Mouse (Mus musculus): ENCODE measurements around the gene Pdpk1. TPM values are rescaled to one million over a fixed set of nuclear protein-coding genes. Genes with fewer than 3 reads are reported as not detected.

Gene Pdpk1
- polyA plus RNA-seq, 1 experiment from 2014 or later, result 46.9 TPM

DNA sequence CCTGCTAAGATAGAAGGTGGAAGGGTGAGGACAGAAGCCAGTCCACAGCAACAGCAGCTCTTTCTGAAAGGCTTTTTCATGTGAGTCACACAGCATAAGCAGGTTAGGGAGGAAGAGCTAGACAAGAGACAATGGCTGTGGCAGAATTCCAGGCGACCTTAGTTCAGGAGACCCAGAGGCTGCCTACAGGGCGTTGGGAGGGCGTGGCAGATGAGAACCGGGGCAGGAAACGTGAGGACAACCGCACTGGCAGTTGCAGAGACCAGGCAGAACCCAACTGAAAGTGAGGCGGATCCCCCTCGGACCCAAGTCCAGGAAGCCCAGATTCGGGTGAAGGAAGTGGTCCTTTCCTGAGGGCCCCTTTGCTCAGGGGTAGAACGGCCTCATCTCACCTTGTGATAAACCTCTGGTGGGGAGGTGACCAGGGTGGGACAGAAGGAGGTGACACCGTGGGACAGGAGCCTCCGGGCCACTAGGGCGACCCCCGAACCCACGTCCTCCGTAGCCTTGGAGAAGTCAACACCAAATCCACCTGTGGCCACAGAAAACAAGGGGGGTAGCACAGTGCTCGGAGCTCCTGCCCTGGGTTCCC is 12.0 kb upstream of the Pdpk1 start:
- Histone ChIP-seq H3K9me3 (replicated peaks) (no peaks in the 10 kb centered on the region), H3K4me1 (replicated peaks) (peaks cover 31% of the 10 kb centered on the region), H3K27ac (ENCODE audit: poor library complexity, severe bottlenecking) (peak overlapping the region; percentile 91; the same call in 1 of the 2 replicates), H3K36me3 (peaks cover 32% of the 10 kb centered on the region), H3K4me2 (peak overlapping the region; percentile 100), H3K9ac (peak overlapping the region; percentile 90), H3K4me3 (peak overlapping the region; percentile 95), H3K27me3 (replicated peaks) (no peaks in the 10 kb centered on the region)
- ATAC-seq (ENCODE audit: insufficient number of reproducible peaks, low FRiP score), result no peak; the same call in none of the 2 replicates
- 12% methylated on average over 17 of the region's 17 CpGs for WGBS

GRCm38 (mm10) chr17:24161466-24161865 is 10.7 kb upstream of the Pdpk1 start:
- no peak overlapping the region for H3K9ac ChIP-seq
- no peak overlapping the region for H3K4me2 ChIP-seq
- H3K4me3 ChIP-seq, result no peak overlapping the region
- no peak for ATAC-seq (ENCODE audit: insufficient number of reproducible peaks, low FRiP score)
- peaks cover 25% of the 10 kb centered on the region for H3K4me1 ChIP-seq (replicated peaks)
- no peak overlapping the region for H3K27ac ChIP-seq (ENCODE audit: poor library complexity, severe bottlenecking)
- peaks cover 29% of the 10 kb centered on the region for H3K36me3 ChIP-seq
- no peaks in the 10 kb centered on the region for H3K9me3 ChIP-seq (replicated peaks)
- WGBS, result 71% methylated on average over 5 of the region's 5 CpGs
- H3K27me3 ChIP-seq (replicated peaks), result no peaks in the 10 kb centered on the region

GRCm38 (mm10) chr17:24157526-24157925 is 6.8 kb upstream of the Pdpk1 start:
- ATAC-seq (ENCODE audit: insufficient number of reproducible peaks, low FRiP score), result no peak
- H3K36me3 ChIP-seq, result peaks cover 32% of the 10 kb centered on the region; the same call in 1 of the 2 replicates
- H3K9me3 ChIP-seq (replicated peaks), result no peaks in the 10 kb centered on the region
- no peak overlapping the region for H3K9ac ChIP-seq
- H3K27me3 ChIP-seq (replicated peaks), result no peaks in the 10 kb centered on the region
- no peak overlapping the region for H3K4me2 ChIP-seq
- no peak overlapping the region for H3K4me3 ChIP-seq
- no peak overlapping the region for H3K27ac ChIP-seq (ENCODE audit: poor library complexity, severe bottlenecking)
- peaks cover 5% of the 10 kb centered on the region for H3K4me1 ChIP-seq (replicated peaks)
- 92% methylated on average over 4 of the region's 4 CpGs for WGBS

DNA sequence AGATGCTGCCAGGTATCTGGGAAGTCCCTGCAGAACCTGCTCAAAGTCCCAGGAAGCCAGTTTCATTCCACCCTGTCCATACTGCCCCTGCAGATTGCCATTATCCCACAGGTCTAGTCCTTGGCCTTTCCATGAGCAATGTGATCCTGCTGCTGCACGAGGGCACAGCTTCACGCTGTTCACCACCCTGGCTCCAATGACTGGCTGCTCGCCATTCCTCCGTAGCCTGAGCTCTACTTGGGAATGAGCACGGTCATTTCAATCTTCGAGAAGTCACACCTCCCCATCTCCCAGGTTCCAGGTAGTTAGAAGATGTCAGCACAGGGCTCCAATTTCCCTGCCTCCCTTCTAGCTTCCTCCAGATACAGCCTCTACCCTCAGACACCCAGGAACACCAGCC is 6.4 kb upstream of the Pdpk1 start:
- Histone ChIP-seq H3K36me3 (peaks cover 32% of the 10 kb centered on the region; the same call in 1 of the 2 replicates), H3K9me3 (replicated peaks) (no peaks in the 10 kb centered on the region), H3K9ac (no peak overlapping the region), H3K27ac (ENCODE audit: poor library complexity, severe bottlenecking) (no peak overlapping the region), H3K4me3 (no peak overlapping the region), H3K27me3 (replicated peaks) (no peaks in the 10 kb centered on the region), H3K4me1 (replicated peaks) (peaks cover 7% of the 10 kb centered on the region), H3K4me2 (no peak overlapping the region)
- 82% methylated on average over 6 of the region's 6 CpGs for WGBS
- ATAC-seq (ENCODE audit: insufficient number of reproducible peaks, low FRiP score), result no peak

GRCm38 (mm10) chr17:24156394-24156793 is 5.7 kb upstream of the Pdpk1 start:
- 82% methylated on average over 3 of the region's 3 CpGs for WGBS
- no peak overlapping the region for H3K4me3 ChIP-seq
- no peak overlapping the region for H3K27ac ChIP-seq (ENCODE audit: poor library complexity, severe bottlenecking)
- no peaks in the 10 kb centered on the region for H3K27me3 ChIP-seq (replicated peaks)
- no peak overlapping the region for H3K9ac ChIP-seq
- no peak for ATAC-seq (ENCODE audit: insufficient number of reproducible peaks, low FRiP score)
- H3K4me2 ChIP-seq, result no peak overlapping the region
- peaks cover 32% of the 10 kb centered on the region; the same call in 1 of the 2 replicates for H3K36me3 ChIP-seq
- no peaks in the 10 kb centered on the region for H3K9me3 ChIP-seq (replicated peaks)
- H3K4me1 ChIP-seq (replicated peaks), result peaks cover 10% of the 10 kb centered on the region

DNA sequence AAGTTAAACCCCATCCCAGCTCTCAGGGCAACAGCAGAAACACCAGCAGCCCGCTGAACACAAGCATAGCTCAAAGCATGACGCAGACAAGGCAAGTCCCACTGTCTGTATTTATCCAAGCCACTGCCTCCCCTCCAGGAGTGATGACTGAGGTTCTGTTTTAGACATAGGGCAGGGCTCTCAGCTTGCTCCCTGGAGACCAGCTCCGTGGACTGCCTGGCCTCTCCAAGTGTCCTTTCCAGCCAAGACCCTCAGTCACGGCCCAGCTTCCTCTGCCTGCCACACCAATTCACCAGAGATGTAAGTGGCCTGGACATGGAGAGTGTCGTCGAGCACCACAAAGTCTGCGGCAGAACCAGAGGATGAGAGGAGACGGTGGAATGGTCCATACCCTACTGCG is 5.0 kb upstream of the Pdpk1 start:
- Histone ChIP-seq H3K9me3 (replicated peaks) (no peaks in the 10 kb centered on the region), H3K4me1 (replicated peaks) (peaks cover 10% of the 10 kb centered on the region), H3K4me3 (no peak overlapping the region), H3K27ac (ENCODE audit: poor library complexity, severe bottlenecking) (no peak overlapping the region), H3K4me2 (no peak overlapping the region), H3K36me3 (peaks cover 32% of the 10 kb centered on the region; the same call in 1 of the 2 replicates), H3K9ac (no peak overlapping the region), H3K27me3 (replicated peaks) (no peaks in the 10 kb centered on the region)
- ATAC-seq (ENCODE audit: insufficient number of reproducible peaks, low FRiP score), result no peak
- WGBS, result 87% methylated on average over 9 of the region's 9 CpGs

DNA sequence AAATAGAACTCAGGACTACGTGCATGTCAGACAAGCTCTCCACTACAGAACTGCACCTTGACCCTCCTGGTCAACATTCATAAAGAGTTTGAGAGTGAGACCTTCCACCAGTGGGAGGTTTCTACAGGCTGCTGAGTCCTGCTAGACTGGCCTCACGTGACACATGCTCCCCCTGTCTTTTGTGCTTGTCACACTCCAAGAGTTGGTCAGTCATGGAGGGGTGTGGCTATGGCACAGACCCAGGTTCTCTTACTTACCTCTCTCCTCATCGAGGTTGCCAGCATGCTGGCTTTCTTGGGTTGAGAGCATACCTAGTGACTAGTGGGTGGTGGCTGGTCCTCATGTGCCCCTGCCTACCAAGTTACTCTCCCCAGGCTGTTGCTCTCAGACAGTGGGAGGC is 3.7 kb upstream of the Pdpk1 start:
- Histone ChIP-seq H3K4me3 (no peak overlapping the region), H3K27me3 (replicated peaks) (no peaks in the 10 kb centered on the region), H3K9ac (no peak overlapping the region), H3K9me3 (replicated peaks) (no peaks in the 10 kb centered on the region), H3K36me3 (peaks cover 32% of the 10 kb centered on the region; the same call in 1 of the 2 replicates), H3K4me1 (replicated peaks) (peaks cover 10% of the 10 kb centered on the region), H3K4me2 (no peak overlapping the region), H3K27ac (ENCODE audit: poor library complexity, severe bottlenecking) (no peak overlapping the region)
- 63% methylated on average over 3 of the region's 3 CpGs for WGBS
- ATAC-seq (ENCODE audit: insufficient number of reproducible peaks, low FRiP score), result no peak

GRCm38 (mm10) chr17:24151890-24152563 is 1.3 kb upstream of the Pdpk1 start:
- Histone ChIP-seq H3K4me3 (peak overlapping the region; percentile 52), H3K27me3 (replicated peaks) (no peaks in the 10 kb centered on the region), H3K36me3 (0 out of 2 replicates have a peak, but pooled peaks cover 20% of the 10 kb centered on the region), H3K4me2 (peak overlapping the region; percentile 91), H3K9ac (peak overlapping the region; percentile 74), H3K4me1 (replicated peaks) (peaks cover 10% of the 10 kb centered on the region), H3K27ac (ENCODE audit: poor library complexity, severe bottlenecking) (no peak overlapping the region), H3K9me3 (replicated peaks) (no peaks in the 10 kb centered on the region)
- WGBS, result 2% methylated on average over 26 of the region's 26 CpGs
- ATAC-seq (ENCODE audit: insufficient number of reproducible peaks, low FRiP score), result peak; percentile 94

GRCm38 (mm10) chr17:24151382-24151781 is 658 bp upstream of the Pdpk1 start:
- WGBS, result 14% methylated on average over 7 of the region's 7 CpGs
- H3K9ac ChIP-seq, result no peak overlapping the region
- no peak for ATAC-seq (ENCODE audit: insufficient number of reproducible peaks, low FRiP score)
- peak overlapping the region; percentile 91 for H3K4me2 ChIP-seq
- no peak overlapping the region for H3K27ac ChIP-seq (ENCODE audit: poor library complexity, severe bottlenecking)
- 0 out of 2 replicates have a peak, but pooled peaks cover 18% of the 10 kb centered on the region for H3K36me3 ChIP-seq
- H3K4me3 ChIP-seq, result peak overlapping the region; percentile 52
- H3K9me3 ChIP-seq (replicated peaks), result no peaks in the 10 kb centered on the region
- H3K4me1 ChIP-seq (replicated peaks), result peaks cover 10% of the 10 kb centered on the region
- no peaks in the 10 kb centered on the region for H3K27me3 ChIP-seq (replicated peaks)

- Histone ChIP-seq H3K27me3 (replicated peaks) (no peaks in the 10 kb centered on the region), H3K9me3 (replicated peaks) (no peaks in the 10 kb centered on the region), H3K36me3 (0 out of 2 replicates have a peak, but pooled peaks cover 3% of the 10 kb centered on the region), H3K27ac (ENCODE audit: poor library complexity, severe bottlenecking) (no peak overlapping the region), H3K9ac (no peak overlapping the region), H3K4me1 (replicated peaks) (peaks cover 10% of the 10 kb centered on the region), H3K4me3 (no peak overlapping the region), H3K4me2 (no peak overlapping the region)
- no peak for ATAC-seq (ENCODE audit: insufficient number of reproducible peaks, low FRiP score)
- 83% methylated on average over 7 of the region's 7 CpGs for WGBS
Observed at GRCm38 (mm10) chr17:24149421-24149820, 1.3 kb downstream of the Pdpk1 start.

- Histone ChIP-seq H3K4me3 (no peak overlapping the region), H3K4me1 (replicated peaks) (peaks cover 22% of the 10 kb centered on the region), H3K9me3 (replicated peaks) (no peaks in the 10 kb centered on the region), H3K27ac (ENCODE audit: poor library complexity, severe bottlenecking) (no peak overlapping the region), H3K27me3 (replicated peaks) (no peaks in the 10 kb centered on the region), H3K4me2 (no peak overlapping the region), H3K36me3 (no peaks in the 10 kb centered on the region), H3K9ac (no peak overlapping the region)
- 41% methylated on average over 2 of the region's 2 CpGs for WGBS
- no peak for ATAC-seq (ENCODE audit: insufficient number of reproducible peaks, low FRiP score)
Observed at GRCm38 (mm10) chr17:24142897-24143296, 7.8 kb downstream of the Pdpk1 start.
